Mouse (Mus musculus) limb, embryonic 11.5 days (tissue): Measurements from ENCODE around the gene Srrm3. TPM values are rescaled to one million over a fixed set of nuclear protein-coding genes. Genes with fewer than 3 reads are reported as not detected.

Experiments
- ATAC-seq: fragments of 200-750 bp; cut with Nextera tagmentation; 2 replicates; pipeline ENCODE4 v1.8.0; 2017; ENCODE audit warnings: low read depth; ENCODE audit not compliant: insufficient number of reproducible peaks, low FRiP score, low TSS enrichment
- DNase-seq: peaks from one replicate; pipeline ENCODE4 v3.0.0-alpha.2; 2015; ENCODE audit warnings: low spot score
- H3K27ac ChIP-seq: fragments of 300-500 bp; sonication (generic); replicated peaks from 2 replicates; pipeline ENCODE4 v1.5.1; 2014; ENCODE audit warnings: low read depth, mild to moderate bottlenecking, low read length
- H3K27me3 ChIP-seq: fragments of 300-500 bp; sonication (generic); 2 replicates; pipeline ENCODE4 v1.6.1; 2014; ENCODE audit warnings: mild to moderate bottlenecking, low read length, mixed read lengths; ENCODE audit not compliant: control insufficient read depth, insufficient read depth
- H3K36me3 ChIP-seq: fragments of 300-500 bp; sonication (generic); 2 replicates; pipeline ENCODE4 v1.6.1; 2014; ENCODE audit warnings: mild to moderate bottlenecking, low read length, moderate library complexity, mixed read lengths; ENCODE audit not compliant: control insufficient read depth, insufficient read depth
- H3K4me1 ChIP-seq: fragments of 300-500 bp; sonication (generic); 2 replicates; pipeline ENCODE4 v1.6.1; 2014; ENCODE audit warnings: low read length, mixed read lengths; ENCODE audit not compliant: control insufficient read depth, insufficient read depth
- H3K4me2 ChIP-seq: fragments of 300-500 bp; sonication (generic); 2 replicates; pipeline ENCODE4 v1.6.1; 2014; ENCODE audit warnings: low read depth, mild to moderate bottlenecking, moderate library complexity; ENCODE audit not compliant: severe bottlenecking
- H3K4me3 ChIP-seq: fragments of 300-500 bp; sonication (generic); 2 replicates; pipeline ENCODE4 v1.5.1; 2014; ENCODE audit warnings: low read depth, low read length
- H3K9ac ChIP-seq: fragments of 300-500 bp; sonication (generic); 2 replicates; pipeline ENCODE4 v1.6.1; 2014; ENCODE audit warnings: mild to moderate bottlenecking, low read length
- H3K9me3 ChIP-seq: fragments of 300-500 bp; sonication (generic); 2 replicates; pipeline ENCODE4 v1.6.1; 2016; ENCODE audit warnings: low read length; ENCODE audit not compliant: control insufficient read depth
- WGBS: fragments of 180-500 bp; shearing (Covaris S2); extraction: QIAGEN DNeasy Blood & Tissue Kit; methylation state at CpG from one replicate; pipeline ENCODE4 v1.1.7; 2014; 5-methylcytosine and 5-hydroxymethylcytosine counted together
- polyA plus RNA-seq: library from polyadenylated mRNA; unstranded; fragments of >200 nt; fragmentation: Nextera tagmentation; extraction: Ambion mirVana; gene quantifications from 2 replicates; pipeline ENCODE4 v1.2.1, GENCODE M21; 2014

The Srrm3 gene
- polyA plus RNA-seq, 1 experiment from 2014 or later = not detected

DNA sequence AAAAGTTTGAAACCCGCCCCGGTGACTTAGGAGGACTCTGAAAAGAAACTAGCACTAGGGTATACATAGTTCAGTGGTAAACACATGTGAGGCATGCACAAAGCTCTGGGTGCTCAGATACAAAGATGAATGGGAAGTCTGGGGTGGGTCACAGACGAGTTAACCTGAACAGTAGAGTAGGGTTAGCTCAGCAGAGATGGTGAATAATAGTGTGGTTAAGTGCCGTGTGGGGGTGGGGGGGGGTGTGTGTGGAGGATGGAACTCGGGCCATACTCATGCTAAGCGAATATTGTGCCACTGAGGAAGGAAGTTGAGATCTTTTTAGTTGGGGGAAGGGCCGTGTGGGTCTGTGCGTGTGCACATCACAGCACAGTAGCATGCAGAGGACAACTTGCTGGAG is 26.4 kb upstream of the Srrm3 start:
- Histone ChIP-seq H3K9ac (no peak overlapping the region), H3K9me3 (no peaks in the 10 kb centered on the region), H3K36me3 (peaks cover 17% of the 10 kb centered on the region), H3K4me2 (no peak overlapping the region), H3K4me3 (no peak overlapping the region), H3K4me1 (peaks cover 6% of the 10 kb centered on the region; the same call in 1 of the 2 replicates), H3K27ac (no peak overlapping the region), H3K27me3 (no peaks in the 10 kb centered on the region)
- ATAC-seq (no peak), DNase-seq (no peak)
- 91% methylated on average over 8 of the region's 8 CpGs for WGBS

DNA sequence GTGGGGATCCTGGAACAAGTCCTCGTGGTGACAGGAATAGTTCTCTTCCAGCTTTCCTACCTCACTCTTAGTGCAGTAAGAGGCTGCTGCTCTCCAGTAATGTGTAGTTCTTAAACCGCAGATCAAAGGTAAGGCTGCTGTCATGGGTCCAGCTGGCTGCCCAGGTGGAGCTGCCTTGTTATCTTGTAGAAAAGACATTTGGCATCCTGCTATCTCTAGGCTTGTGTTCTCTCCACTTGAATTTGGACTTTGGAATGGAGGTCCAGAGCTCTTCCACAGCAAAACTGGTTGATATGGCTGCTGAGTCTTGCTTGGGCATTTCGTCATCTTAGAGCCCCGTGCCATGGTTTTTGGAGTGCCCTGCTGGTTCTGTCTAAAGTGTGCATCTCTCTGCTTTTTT is 23.8 kb upstream of the Srrm3 start:
- no peak overlapping the region for H3K4me2 ChIP-seq
- no peak overlapping the region for H3K9ac ChIP-seq
- H3K4me1 ChIP-seq = no peaks in the 10 kb centered on the region; the same call in 1 of the 2 replicates
- no peaks in the 10 kb centered on the region for H3K9me3 ChIP-seq
- H3K36me3 ChIP-seq = peaks cover 34% of the 10 kb centered on the region
- H3K27ac ChIP-seq = no peak overlapping the region
- no peak for ATAC-seq
- no peak overlapping the region for H3K4me3 ChIP-seq
- no peaks in the 10 kb centered on the region for H3K27me3 ChIP-seq
- no peak for DNase-seq
- 92% methylated on average over 4 of the region's 4 CpGs for WGBS

DNA sequence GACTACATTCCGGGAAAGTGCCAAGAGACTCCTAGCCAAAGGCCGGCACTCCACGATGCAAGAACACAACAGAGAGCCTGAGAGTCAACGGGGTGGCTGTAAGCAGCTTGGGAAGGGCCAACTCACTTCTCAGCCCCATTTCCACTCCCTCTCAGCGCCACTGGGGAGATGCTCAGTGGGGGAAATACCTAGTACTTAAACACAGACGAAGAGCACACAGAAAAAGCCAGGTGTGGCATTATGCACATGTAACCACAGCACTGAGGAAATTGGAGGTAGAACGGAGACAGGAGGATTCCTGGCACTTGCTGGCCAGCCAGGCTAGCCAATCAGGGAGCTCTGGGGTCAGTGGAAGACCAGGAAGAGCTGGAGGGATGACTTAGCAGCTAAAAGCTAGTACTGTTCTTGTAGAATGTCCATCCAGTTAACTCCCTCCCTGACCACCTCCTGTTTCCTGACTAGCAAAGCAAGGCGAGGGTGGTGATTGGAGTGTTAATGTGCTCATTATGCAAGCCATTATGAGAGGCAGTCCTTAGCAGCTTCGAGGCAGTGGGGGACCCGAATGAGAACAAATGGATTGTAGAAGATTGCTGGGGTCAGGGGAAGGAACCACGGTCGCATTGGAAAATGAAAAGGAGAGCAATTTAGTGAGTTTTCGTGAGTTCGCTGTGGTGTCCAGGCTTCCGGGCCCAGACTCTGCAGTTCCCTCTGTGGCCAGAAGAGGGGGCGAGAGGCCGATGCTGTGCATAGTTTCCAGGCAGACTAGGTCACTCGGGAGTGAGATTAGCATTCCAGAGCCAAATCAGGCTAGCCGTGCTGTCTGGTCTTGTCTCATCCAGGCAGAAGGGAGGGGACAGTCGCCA is 12.5 kb upstream of the Srrm3 start:
- Histone ChIP-seq H3K4me1 (no peaks in the 10 kb centered on the region), H3K4me2 (peak overlapping the region; percentile 37), H3K4me3 (peak overlapping the region; percentile 14; the same call in 1 of the 2 replicates), H3K9ac (peak overlapping the region; percentile 47), H3K9me3 (no peaks in the 10 kb centered on the region), H3K36me3 (peaks cover 15% of the 10 kb centered on the region), H3K27ac (no peak overlapping the region), H3K27me3 (no peaks in the 10 kb centered on the region)
- WGBS = 11% methylated on average over 20 of the region's 20 CpGs
- DNase-seq (peak; percentile 91), ATAC-seq (no peak)

DNA sequence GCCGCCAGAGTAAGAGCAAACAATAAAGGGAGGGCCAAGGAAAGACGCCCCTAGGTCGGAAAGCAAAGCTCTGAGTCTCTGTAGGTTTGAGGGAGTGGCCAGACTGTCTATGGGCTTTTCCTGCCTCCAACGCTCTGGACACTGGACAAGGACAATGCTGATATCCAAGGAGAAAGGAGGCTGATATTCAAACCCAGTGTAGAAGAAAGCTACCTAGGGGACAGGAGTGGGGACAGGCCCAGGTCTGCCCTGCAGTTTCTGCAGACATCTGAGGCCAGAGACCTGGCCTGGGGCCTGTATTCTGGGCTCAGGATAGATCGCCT is 11.9 kb upstream of the Srrm3 start:
- H3K27ac ChIP-seq = no peak overlapping the region
- peaks cover 9% of the 10 kb centered on the region for H3K36me3 ChIP-seq
- H3K9ac ChIP-seq = no peak overlapping the region
- ATAC-seq (no peak), DNase-seq (no peak)
- WGBS = 19% methylated on average over 5 of the region's 5 CpGs
- no peaks in the 10 kb centered on the region for H3K9me3 ChIP-seq
- H3K4me2 ChIP-seq = peak overlapping the region; percentile 37
- peak overlapping the region; percentile 14; the same call in 1 of the 2 replicates for H3K4me3 ChIP-seq
- H3K27me3 ChIP-seq = no peaks in the 10 kb centered on the region
- H3K4me1 ChIP-seq = no peaks in the 10 kb centered on the region

DNA sequence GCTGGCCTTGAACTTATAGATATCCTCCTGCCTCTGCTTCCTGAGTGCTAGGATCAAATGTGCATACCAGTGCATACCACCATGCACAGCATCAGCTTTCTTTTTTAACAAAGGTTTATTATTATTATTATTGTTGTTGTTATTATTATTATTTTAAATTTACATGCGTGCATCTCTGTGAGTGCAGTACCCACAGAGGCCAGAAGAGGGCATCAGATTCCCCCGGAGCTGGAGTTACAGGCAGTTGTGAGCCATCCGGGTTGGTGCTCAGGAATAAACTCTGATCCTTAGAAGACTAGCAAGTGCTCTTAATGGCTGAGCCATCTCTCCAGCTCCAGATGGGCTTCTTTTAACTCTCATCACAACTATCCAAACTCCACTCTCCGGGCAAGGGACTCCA is 6.9 kb upstream of the Srrm3 start:
- H3K4me1 ChIP-seq = peaks cover 12% of the 10 kb centered on the region
- peak; percentile 50 for DNase-seq
- no peak overlapping the region for H3K4me2 ChIP-seq
- H3K9me3 ChIP-seq = no peaks in the 10 kb centered on the region
- WGBS = 45% methylated on average over 4 of the region's 4 CpGs
- H3K9ac ChIP-seq = no peak overlapping the region
- no peak for ATAC-seq
- no peak overlapping the region for H3K4me3 ChIP-seq
- no peak overlapping the region for H3K27ac ChIP-seq
- H3K27me3 ChIP-seq = no peaks in the 10 kb centered on the region
- no peaks in the 10 kb centered on the region for H3K36me3 ChIP-seq

DNA sequence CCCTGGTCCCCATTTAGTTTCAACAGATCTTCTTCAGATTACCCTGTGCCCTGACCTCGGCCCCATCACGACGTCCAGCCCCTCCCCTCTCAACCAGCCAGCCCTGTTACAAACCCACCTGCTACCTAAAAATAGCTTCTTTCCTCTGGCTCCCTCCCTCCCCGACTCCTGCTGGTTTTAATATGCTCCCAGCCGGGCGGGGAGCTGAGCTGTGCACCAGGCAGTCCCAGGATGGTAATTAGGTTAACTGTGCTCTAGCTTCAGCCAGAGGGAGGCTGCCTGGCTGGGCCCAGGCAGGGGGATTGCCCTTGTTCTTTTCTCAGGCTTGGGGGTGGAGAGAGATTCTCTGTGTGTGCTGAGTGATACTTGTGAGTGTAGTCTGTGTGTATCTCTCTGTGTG is 5.8 kb upstream of the Srrm3 start:
- 0 out of 2 replicates have a peak, but pooled peaks have one; percentile 47 for ATAC-seq
- DNase-seq = peak; percentile 49
- WGBS = 3% methylated on average over 6 of the region's 6 CpGs
- peaks cover 12% of the 10 kb centered on the region for H3K4me1 ChIP-seq
- H3K9ac ChIP-seq = no peak overlapping the region
- no peaks in the 10 kb centered on the region for H3K27me3 ChIP-seq
- no peak overlapping the region for H3K4me3 ChIP-seq
- no peak overlapping the region for H3K27ac ChIP-seq
- H3K4me2 ChIP-seq = no peak overlapping the region
- no peaks in the 10 kb centered on the region for H3K36me3 ChIP-seq
- H3K9me3 ChIP-seq = no peaks in the 10 kb centered on the region

DNA sequence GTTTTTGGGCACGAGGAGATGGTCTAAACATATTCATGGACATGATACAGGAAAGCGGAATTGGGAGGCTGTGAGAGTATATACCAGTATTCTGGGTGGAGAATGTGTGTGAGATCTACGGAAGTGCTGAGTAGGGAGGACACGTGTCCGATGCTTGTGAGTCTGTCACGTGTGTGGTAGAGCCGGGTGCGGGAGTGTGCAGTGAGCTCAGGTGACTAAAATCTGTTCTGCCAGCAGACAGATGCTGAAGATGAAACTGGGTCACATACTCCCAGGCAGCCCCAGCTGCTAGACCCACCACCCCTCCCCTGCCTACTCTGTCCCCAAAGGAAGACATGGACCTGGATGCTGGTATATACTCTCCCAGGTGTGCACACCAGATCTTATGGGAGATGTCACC is 4.0 kb upstream of the Srrm3 start:
- Histone ChIP-seq H3K4me3 (no peak overlapping the region), H3K4me2 (no peak overlapping the region), H3K4me1 (peaks cover 12% of the 10 kb centered on the region), H3K9ac (no peak overlapping the region), H3K36me3 (no peaks in the 10 kb centered on the region), H3K27me3 (no peaks in the 10 kb centered on the region), H3K27ac (no peak overlapping the region), H3K9me3 (no peaks in the 10 kb centered on the region)
- ATAC-seq (no peak), DNase-seq (no peak)
- WGBS = 90% methylated on average over 8 of the region's 8 CpGs

DNA sequence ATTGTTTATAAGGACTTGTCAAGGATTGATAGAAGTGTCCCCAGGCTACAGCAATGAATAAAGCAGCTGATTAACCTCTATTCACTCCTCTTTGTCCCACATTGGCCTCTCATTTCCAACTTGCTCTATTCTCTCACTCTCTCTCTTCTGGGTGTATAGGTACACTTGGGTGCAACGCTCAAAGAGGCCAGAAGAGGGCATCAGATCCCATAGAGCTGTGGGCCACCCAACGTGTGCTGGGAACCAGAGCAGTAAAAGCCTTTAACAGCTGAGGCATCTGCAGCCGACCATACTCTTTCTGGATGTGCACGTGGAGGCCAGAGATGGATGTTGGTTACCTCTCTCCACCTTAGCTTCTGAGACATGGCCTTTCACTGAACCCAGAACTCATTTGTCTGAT is 3.6 kb upstream of the Srrm3 start:
- no peak for DNase-seq
- H3K36me3 ChIP-seq = no peaks in the 10 kb centered on the region
- H3K4me2 ChIP-seq = no peak overlapping the region
- no peaks in the 10 kb centered on the region for H3K9me3 ChIP-seq
- no peak for ATAC-seq
- peaks cover 12% of the 10 kb centered on the region for H3K4me1 ChIP-seq
- WGBS = 59% methylated on average over 4 of the region's 4 CpGs
- H3K27ac ChIP-seq = no peak overlapping the region
- no peak overlapping the region for H3K9ac ChIP-seq
- H3K27me3 ChIP-seq = no peaks in the 10 kb centered on the region
- no peak overlapping the region for H3K4me3 ChIP-seq

DNA sequence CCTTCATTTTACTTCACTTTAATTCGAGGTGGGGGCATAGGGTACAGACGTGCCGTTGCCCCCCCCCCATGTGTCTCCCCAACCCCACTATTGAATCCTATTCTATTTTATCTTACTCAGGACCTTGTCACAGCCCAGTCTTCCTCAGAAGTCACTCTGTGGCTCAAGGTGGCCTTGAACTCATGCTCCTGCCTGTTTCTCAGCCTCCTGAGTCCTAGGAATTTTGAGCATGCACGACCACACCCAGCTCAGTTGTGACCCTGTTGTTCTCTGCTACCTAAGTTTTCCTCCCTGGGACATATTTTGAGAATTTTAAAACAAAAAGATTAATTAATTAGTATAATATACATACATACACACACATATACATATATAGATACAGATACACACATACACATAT is 3.0 kb upstream of the Srrm3 start:
- DNase-seq (no peak), ATAC-seq (no peak)
- no peak overlapping the region for H3K4me3 ChIP-seq
- H3K27ac ChIP-seq = no peak overlapping the region
- H3K36me3 ChIP-seq = no peaks in the 10 kb centered on the region
- H3K4me2 ChIP-seq = no peak overlapping the region
- 84% methylated on average over 4 of the region's 4 CpGs for WGBS
- peaks cover 12% of the 10 kb centered on the region for H3K4me1 ChIP-seq
- no peaks in the 10 kb centered on the region for H3K27me3 ChIP-seq
- no peak overlapping the region for H3K9ac ChIP-seq
- H3K9me3 ChIP-seq = no peaks in the 10 kb centered on the region
